Mouse (Mus musculus) MEL (cell line): ENCODE measurements around the gene Riox2. TPM values are rescaled to one million over a fixed set of nuclear protein-coding genes. Genes with fewer than 3 reads are reported as not detected.

Experiments used
- DNase-seq: peaks from one replicate; pipeline ENCODE4 v3.0.0; 2011; ENCODE audit warnings: low read depth, low spot score
- H3K27ac ChIP-seq: 2 replicates; pipeline ENCODE4 v1.5.1; 2012; ENCODE audit warnings: low read depth, mild to moderate bottlenecking, control low read depth, low read length, moderate library complexity; ENCODE audit not compliant: control insufficient read depth
- H3K27me3 ChIP-seq, 2 experiments: fragments of 150-350 bp in 1 of 2; sonication (generic) in 1 of 2; 2 replicates each; pipeline ENCODE4 v1.6.1; 2012; ENCODE audit warnings: low read length in 2 of 2, mild to moderate bottlenecking in 2 of 2, improper control_type of control experiment in 1 of 2, moderate library complexity in 1 of 2; ENCODE audit not compliant: insufficient read depth in 2 of 2, control insufficient read depth in 1 of 2
- H3K36me3 ChIP-seq, 2 experiments: 2 replicates each; pipeline ENCODE4 v1.6.1; 2012 to 2014; ENCODE audit warnings: low read length in 2 of 2, improper control_type of control experiment in 1 of 2, inconsistent platforms in 1 of 2, mild to moderate bottlenecking in 1 of 2; ENCODE audit not compliant: insufficient read depth in 2 of 2, control insufficient read depth in 1 of 2
- H3K4me1 ChIP-seq, 2 experiments: fragments of 150-350 bp in 1 of 2; sonication (generic) in 1 of 2; 2 replicates each; pipeline ENCODE4 v1.6.1; 2012; ENCODE audit warnings: low read length in 2 of 2, improper control_type of control experiment in 1 of 2, mild to moderate bottlenecking in 1 of 2; ENCODE audit not compliant: insufficient read depth in 2 of 2, control insufficient read depth in 1 of 2
- H3K4me3 ChIP-seq, 2 experiments: fragments of 150-350 bp in 1 of 2; sonication (generic) in 1 of 2; 2 replicates each; pipeline ENCODE4 v1.5.1; 2012; ENCODE audit warnings: low read depth in 2 of 2, low read length in 2 of 2, mild to moderate bottlenecking in 2 of 2, moderate library complexity in 2 of 2, control low read depth in 1 of 2, improper control_type of control experiment in 1 of 2; ENCODE audit not compliant: control insufficient read depth in 1 of 2, insufficient read depth in 1 of 2
- H3K79me2 ChIP-seq: 2 replicates; pipeline ENCODE4 v1.6.1; 2012; ENCODE audit warnings: mild to moderate bottlenecking, low read length, moderate library complexity; ENCODE audit not compliant: control insufficient read depth, poor library complexity, insufficient read depth
- H3K9ac ChIP-seq: 2 replicates; pipeline ENCODE4 v1.6.1; 2012; ENCODE audit warnings: low read depth, mild to moderate bottlenecking, control low read depth, low read length, moderate library complexity; ENCODE audit not compliant: control insufficient read depth, poor library complexity, severe bottlenecking
- H3K9me3 ChIP-seq: fragments of 150-350 bp; sonication (generic); replicated peaks from 2 replicates; pipeline ENCODE4 v1.6.1; 2012; ENCODE audit warnings: mild to moderate bottlenecking, low read length, improper control_type of control experiment, moderate library complexity; ENCODE audit not compliant: insufficient read depth
- CHD2 ChIP-seq: IDR thresholded peaks from 2 replicates; pipeline ENCODE4 v1.6.1; 2011; ENCODE audit warnings: low read length, improper control_type of control experiment
- CTCF ChIP-seq, 3 experiments: IDR thresholded peaks in 2 of 3; conservative IDR thresholded peaks in 1 of 3; 2 replicates each; pipeline ENCODE4 v1.5.1; 2011 to 2012; ENCODE audit warnings: low read length in 3 of 3, low read depth in 2 of 3, mild to moderate bottlenecking in 2 of 3, improper control_type of control experiment in 1 of 3, inconsistent platforms in 1 of 3, mixed read lengths in 1 of 3, moderate library complexity in 1 of 3; ENCODE audit not compliant: control insufficient read depth in 1 of 3, insufficient read depth in 1 of 3, poor library complexity in 1 of 3, severe bottlenecking in 1 of 3
- E2F4 ChIP-seq: IDR thresholded peaks from 2 replicates; pipeline ENCODE4 v1.6.1; 2011; ENCODE audit warnings: low read depth, low read length, improper control_type of control experiment, borderline replicate concordance
- MAZ ChIP-seq: IDR thresholded peaks from 2 replicates; pipeline ENCODE4 v1.6.1; 2012; ENCODE audit warnings: low read depth, mild to moderate bottlenecking, inconsistent platforms, low read length, improper control_type of control experiment
- MEF2A ChIP-seq: IDR thresholded peaks from 2 replicates; pipeline ENCODE4 v1.6.1; 2014; ENCODE audit warnings: low read depth, mild to moderate bottlenecking, inconsistent platforms, low read length, improper control_type of control experiment; ENCODE audit not compliant: poor library complexity, insufficient replicate concordance, severe bottlenecking; ENCODE audit errors: extremely low read depth
- MXI1 ChIP-seq: IDR thresholded peaks from 2 replicates; pipeline ENCODE4 v1.6.1; 2011; ENCODE audit warnings: mild to moderate bottlenecking, low read depth, low read length, improper control_type of control experiment
- POLR2A ChIP-seq, 2 experiments: IDR thresholded peaks; 2 replicates each; pipeline ENCODE4 v1.6.1; 2011 to 2012; ENCODE audit warnings: low read length in 2 of 2, mild to moderate bottlenecking in 2 of 2, control low read depth in 1 of 2, improper control_type of control experiment in 1 of 2, low read depth in 1 of 2, moderate library complexity in 1 of 2; ENCODE audit not compliant: control insufficient read depth in 1 of 2, insufficient read depth in 1 of 2, poor library complexity in 1 of 2
- POLR2AphosphoS2 ChIP-seq: IDR thresholded peaks from 2 replicates; pipeline ENCODE4 v1.6.1; 2011; ENCODE audit warnings: low read length, improper control_type of control experiment
- RCOR1 ChIP-seq: IDR thresholded peaks from 2 replicates; pipeline ENCODE4 v1.6.1; 2012; ENCODE audit warnings: low read depth, mild to moderate bottlenecking, inconsistent platforms, low read length, improper control_type of control experiment
- SIN3A ChIP-seq: IDR thresholded peaks from 2 replicates; pipeline ENCODE4 v1.6.1; 2012; ENCODE audit warnings: low read length, improper control_type of control experiment, inconsistent platforms
- TBP ChIP-seq: IDR thresholded peaks from 2 replicates; pipeline ENCODE4 v1.8.0; 2011; ENCODE audit warnings: low read depth, low read length, improper control_type of control experiment
- ZC3H11A ChIP-seq: IDR thresholded peaks from 2 replicates; pipeline ENCODE4 v1.6.1; 2012; ENCODE audit warnings: low read depth, mild to moderate bottlenecking, inconsistent platforms, low read length, improper control_type of control experiment
- ZKSCAN1 ChIP-seq: IDR thresholded peaks from 2 replicates; pipeline ENCODE4 v1.6.1; 2012; ENCODE audit warnings: low read depth, mild to moderate bottlenecking, inconsistent platforms, low read length, improper control_type of control experiment, moderate library complexity
- polyA plus RNA-seq, 2 experiments: library from polyadenylated mRNA; stranded (reverse) in 1 of 2; unstranded in 1 of 2; fragments of >175 nt in 1 of 2; fragments of >200 nt in 1 of 2; gene quantifications; 2 replicates each; pipeline versions ENCODE4 v1.2.1 to v1.2.4; 2012; ENCODE audit warnings: low replicate concordance in 2 of 2, low read depth in 1 of 2; ENCODE audit not compliant: insufficient read length in 2 of 2, insufficient read depth in 1 of 2, missing spikeins in 1 of 2
- total RNA-seq: library from RNA; depleted of rRNA; stranded (reverse); fragments of 300-350 nt; gene quantifications from 2 replicates; pipeline ENCODE4 v1.2.3, GENCODE M21; 2012

The Riox2 gene
- total and polyA plus RNA-seq, 3 experiments, result 23.4 to 25.8 TPM; not detected in 1

DNA sequence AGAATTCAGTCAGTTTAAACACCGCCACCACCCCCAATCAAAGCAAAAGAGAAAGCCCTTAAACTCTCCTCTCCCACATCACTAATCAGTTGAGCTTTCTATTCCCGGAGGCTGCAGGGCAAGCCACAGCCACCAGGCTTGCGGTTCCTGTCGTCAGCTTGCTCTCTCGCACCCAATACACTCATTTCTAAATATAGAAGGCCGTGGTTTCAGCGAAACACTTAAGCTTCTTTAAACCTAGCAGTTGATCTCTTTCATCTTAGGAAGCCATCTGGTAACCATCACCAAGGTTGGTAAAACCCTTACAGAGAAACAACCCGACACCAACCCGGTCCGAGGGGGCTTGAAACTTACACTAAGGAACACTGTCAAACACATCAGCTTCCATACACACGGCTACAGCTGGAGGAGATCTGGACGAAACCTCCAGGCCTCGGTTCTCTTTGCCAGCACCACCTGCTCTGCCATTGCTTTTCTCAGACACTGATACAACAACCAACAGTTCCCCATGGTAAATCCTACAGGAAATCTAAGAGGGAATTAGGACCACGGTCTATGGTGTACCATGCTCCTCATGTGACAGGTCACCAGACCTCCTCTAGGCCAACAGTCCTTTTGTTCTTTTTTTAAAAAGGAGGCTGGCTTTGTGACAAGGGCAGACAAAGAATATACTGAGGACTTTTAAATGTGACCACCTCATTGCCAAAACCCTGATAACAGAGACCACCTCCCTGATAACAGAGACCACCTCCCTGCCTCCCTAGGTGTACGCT is 46.1 kb downstream of the Riox2 start:
- Histone ChIP-seq H3K27me3 (no peaks in the 10 kb centered on the region), H3K9me3 (no peaks in the 10 kb centered on the region), H3K9ac (no peak overlapping the region), H3K27ac (no peak overlapping the region), H3K4me1 (no peaks in the 10 kb centered on the region), H3K36me3 (no peaks in the 10 kb centered on the region), H3K79me2 (no peaks in the 10 kb centered on the region), H3K4me3 (no peak overlapping the region)
- TF ChIP-seq SIN3A (no peak), RCOR1 (no peak), TBP (no peak), POLR2A (IDR thresholded peaks at IDR 0.05; ENCODE audit: control insufficient read depth in 1 of 2, insufficient read depth in 1 of 2, low read depth in 1 of 2, low read length in 2 of 2, poor library complexity in 1 of 2) (no peak), POLR2AphosphoS2 (no peak), ZKSCAN1 (no peak)
- no peak for DNase-seq

DNA sequence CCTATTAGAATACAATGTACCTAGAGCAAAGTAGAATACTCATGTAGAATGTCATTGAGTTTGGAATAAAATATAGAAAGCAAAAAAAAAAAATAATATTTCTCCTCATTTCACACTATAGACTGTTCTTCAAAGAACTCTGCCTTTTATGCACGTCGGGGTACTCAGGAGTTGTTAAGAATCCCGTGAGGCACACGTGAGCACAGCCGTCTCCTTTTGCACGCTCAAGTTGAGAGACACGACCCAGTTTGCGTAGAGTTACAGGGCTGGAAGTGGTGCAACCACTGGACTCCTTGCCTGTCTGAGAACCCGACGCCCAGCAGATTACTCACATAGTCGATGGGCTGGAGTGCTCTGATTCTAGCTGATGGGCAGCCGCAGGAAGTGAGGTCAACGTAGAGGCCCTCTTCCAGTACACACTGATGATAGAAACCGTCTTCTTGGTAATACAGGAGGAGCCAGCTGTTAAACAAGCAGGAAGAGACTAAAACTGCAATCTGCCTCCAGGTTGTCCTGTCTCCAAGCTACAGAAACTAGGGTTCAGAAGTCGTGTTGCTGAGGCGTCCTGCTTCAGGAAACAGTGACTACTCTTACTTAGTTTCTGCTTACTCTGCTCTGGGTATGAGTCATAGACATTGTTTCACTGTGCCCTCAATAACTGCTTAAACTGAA is 50.3 kb downstream of the Riox2 start:
- H3K36me3 ChIP-seq, result no peaks in the 10 kb centered on the region
- H3K4me1 ChIP-seq, result no peaks in the 10 kb centered on the region
- H3K79me2 ChIP-seq, result no peaks in the 10 kb centered on the region
- no peak overlapping the region for H3K4me3 ChIP-seq
- no peak for TF ChIP-seq CHD2
- TF ChIP-seq POLR2AphosphoS2, result no peak
- no peak for TF ChIP-seq E2F4
- no peak for TF ChIP-seq MXI1
- TF ChIP-seq MAZ, result no peak
- TF ChIP-seq ZC3H11A, result no peak
- H3K27me3 ChIP-seq, result no peaks in the 10 kb centered on the region
- H3K9me3 ChIP-seq, result no peaks in the 10 kb centered on the region
- H3K9ac ChIP-seq, result no peak overlapping the region
- H3K27ac ChIP-seq, result no peak overlapping the region
- DNase-seq, result no peak

DNA sequence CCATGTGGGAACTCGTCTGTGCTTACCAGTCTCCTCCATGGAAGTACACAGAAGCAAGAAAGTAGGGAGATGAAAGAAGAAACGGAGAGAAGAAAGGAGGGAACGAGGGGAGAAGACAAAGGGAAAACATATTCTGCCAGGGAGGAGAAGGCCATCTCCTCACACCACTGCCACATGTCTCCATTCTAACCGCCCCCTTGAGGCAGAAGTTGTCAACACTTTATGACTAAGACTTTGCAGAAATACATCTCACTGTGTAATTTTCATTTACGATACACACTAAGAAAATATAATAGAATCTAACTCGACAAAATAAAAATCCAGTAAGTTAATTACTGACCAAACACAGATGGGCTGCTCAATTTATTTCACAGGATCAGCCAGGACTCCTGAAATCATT is 55.4 kb downstream of the Riox2 start:
- no peaks in the 10 kb centered on the region for H3K79me2 ChIP-seq
- H3K4me1 ChIP-seq, result no peaks in the 10 kb centered on the region
- no peaks in the 10 kb centered on the region for H3K36me3 ChIP-seq
- H3K27ac ChIP-seq, result no peak overlapping the region
- H3K4me3 ChIP-seq, result no peak overlapping the region
- no peak overlapping the region for H3K9ac ChIP-seq
- no peaks in the 10 kb centered on the region for H3K9me3 ChIP-seq
- no peak for TF ChIP-seq MEF2A
- 0 out of 6 replicates have a peak, but pooled peaks of 1 of the 3 experiments have one; percentile 1 for TF ChIP-seq CTCF (IDR thresholded peaks at IDR 0.05 in 2 of 3, conservative IDR thresholded peaks at IDR 0.05 in 1 of 3; ENCODE audit: control insufficient read depth in 1 of 3, insufficient read depth in 1 of 3, low read depth in 2 of 3, low read length in 3 of 3, poor library complexity in 1 of 3, severe bottlenecking in 1 of 3)
- no peak for DNase-seq
- H3K27me3 ChIP-seq, result no peaks in the 10 kb centered on the region
